Mouse (Mus musculus) ES-Bruce4 (cell line): ENCODE data around the gene Uvssa. TPM values are rescaled to one million over a fixed set of nuclear protein-coding genes. Genes with fewer than 3 reads are reported as not detected.
"Not testable (repeated sequence)": the region's sequence is repeated elsewhere in the genome, so short reads cannot be mapped to it uniquely, and the experiment has no call there.

Experiments used
- H3K27ac ChIP-seq: 2 replicates; pipeline ENCODE4 v1.5.1; 2012; ENCODE audit warnings: low read length, inconsistent platforms; ENCODE audit not compliant: insufficient read depth
- H3K27me3 ChIP-seq: 2 replicates; pipeline ENCODE4 v1.6.1; 2012; ENCODE audit warnings: mild to moderate bottlenecking, low read length, inconsistent platforms; ENCODE audit not compliant: control insufficient read depth, poor library complexity, insufficient read depth, severe bottlenecking
- H3K36me3 ChIP-seq: 2 replicates; pipeline ENCODE4 v1.6.1; 2012; ENCODE audit warnings: inconsistent platforms, mild to moderate bottlenecking, low read length, moderate library complexity; ENCODE audit not compliant: control insufficient read depth, poor library complexity, insufficient read depth, severe bottlenecking
- H3K4me1 ChIP-seq: one replicate; pipeline ENCODE4 v1.8.1; 2011; ENCODE audit warnings: low read length; ENCODE audit not compliant: control insufficient read depth, insufficient read depth
- H3K4me3 ChIP-seq: 2 replicates; pipeline ENCODE4 v1.5.1; 2011; ENCODE audit warnings: low read depth, mild to moderate bottlenecking, low read length
- H3K9ac ChIP-seq: 2 replicates; pipeline ENCODE4 v1.6.1; 2012; ENCODE audit warnings: low read depth, mild to moderate bottlenecking, inconsistent platforms; ENCODE audit not compliant: poor library complexity, severe bottlenecking
- H3K9me3 ChIP-seq: replicated peaks from 2 replicates; pipeline ENCODE4 v1.6.1; 2012; ENCODE audit warnings: mild to moderate bottlenecking, low read length, inconsistent platforms; ENCODE audit not compliant: control insufficient read depth, poor library complexity, insufficient read depth, severe bottlenecking
- CTCF ChIP-seq: IDR thresholded peaks from one replicate; pipeline ENCODE4 v1.8.1; 2011; ENCODE audit warnings: low read depth, low read length
- EP300 ChIP-seq: IDR thresholded peaks from 2 replicates; pipeline ENCODE4 v1.6.1; 2011; ENCODE audit warnings: low read depth, low read length; ENCODE audit not compliant: insufficient read depth
- POLR2A ChIP-seq: IDR thresholded peaks from one replicate; pipeline ENCODE4 v1.8.1; 2011; ENCODE audit warnings: low read length; ENCODE audit not compliant: insufficient read depth
- polyA plus RNA-seq: library from polyadenylated mRNA; stranded (reverse); fragments of >200 nt; gene quantifications from 2 replicates; pipeline ENCODE4 v1.2.4, GENCODE M21; 2011; ENCODE audit warnings: low read depth; ENCODE audit not compliant: missing spikeins, insufficient read depth, insufficient read length

Gene Uvssa
- polyA plus RNA-seq, 1 experiment: 6.9 TPM

DNA sequence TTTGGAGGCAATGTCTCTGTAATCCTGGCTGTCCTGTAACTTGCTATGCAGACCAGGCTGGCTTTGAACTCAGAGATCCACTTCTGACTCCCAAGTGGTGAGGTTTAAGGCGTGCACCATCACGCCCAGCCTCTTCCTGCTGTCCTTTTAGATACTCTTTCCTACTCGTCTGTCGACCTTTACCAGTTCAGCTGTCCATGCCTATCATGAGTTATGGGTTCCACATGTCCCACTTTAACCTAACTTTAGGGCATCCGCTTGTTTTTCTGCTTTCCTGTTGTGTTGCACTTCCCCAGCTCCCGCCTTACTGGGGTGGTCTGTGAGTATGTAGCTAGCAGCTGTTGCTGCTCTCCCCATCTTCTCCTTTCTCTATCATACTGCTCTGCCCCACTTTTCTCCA lies 37.2 kb upstream of the Uvssa start:
- TF ChIP-seq POLR2A: no peak
- no peak for TF ChIP-seq CTCF
- Histone ChIP-seq H3K9ac (no peak overlapping the region), H3K27me3 (no peaks in the 10 kb centered on the region), H3K36me3 (peaks cover 3% of the 10 kb centered on the region), H3K27ac (no peak overlapping the region), H3K9me3 (no peaks in the 10 kb centered on the region), H3K4me3 (no peak overlapping the region), H3K4me1 (no peaks in the 10 kb centered on the region)

DNA sequence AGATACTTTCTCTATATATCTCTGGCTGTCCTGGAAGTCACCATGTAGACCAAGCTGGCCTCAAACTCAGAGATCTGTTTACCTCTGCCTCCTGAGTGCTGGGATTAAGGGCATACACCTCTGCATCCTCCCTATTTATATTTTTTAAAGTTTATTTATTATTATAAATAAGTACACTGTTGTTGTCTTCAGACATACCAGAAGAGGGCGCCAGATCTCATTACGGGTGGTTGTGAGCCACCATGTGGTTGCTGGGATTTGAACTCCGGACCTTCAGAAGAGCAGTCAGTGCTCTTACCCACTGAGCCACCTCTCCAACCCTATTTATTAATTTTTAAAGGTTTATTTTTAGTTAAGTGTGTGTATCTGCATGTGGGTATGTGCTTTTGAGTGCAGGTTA lies 36.1 kb upstream of the Uvssa start:
- not testable (repeated sequence) for H3K4me1 ChIP-seq, H3K9me3 ChIP-seq, H3K4me3 ChIP-seq, H3K27ac ChIP-seq, H3K27me3 ChIP-seq, H3K36me3 ChIP-seq, H3K9ac ChIP-seq

DNA sequence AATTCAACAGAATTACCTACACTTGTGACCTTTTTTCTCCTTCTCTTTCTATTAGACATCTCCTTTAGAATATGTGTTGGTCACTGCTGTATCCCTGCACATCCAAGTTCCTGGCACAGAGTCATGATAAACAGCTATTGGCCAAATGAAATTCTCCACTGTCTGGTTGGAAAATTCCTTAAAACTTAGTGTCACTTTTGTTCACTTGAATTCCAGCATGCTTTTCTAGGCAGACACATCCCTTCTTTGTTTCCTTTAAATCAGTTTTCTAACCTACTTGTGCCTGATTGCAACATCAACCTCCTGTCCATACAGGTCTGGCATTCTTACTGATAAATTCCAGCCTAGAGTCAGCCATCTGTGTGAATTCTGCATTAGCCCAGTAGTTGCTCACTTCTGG lies 35.5 kb upstream of the Uvssa start:
- H3K4me3 ChIP-seq: no peak overlapping the region
- H3K9ac ChIP-seq: no peak overlapping the region
- peaks cover 3% of the 10 kb centered on the region for H3K36me3 ChIP-seq
- TF ChIP-seq CTCF: no peak
- no peak for TF ChIP-seq POLR2A
- no peak for TF ChIP-seq EP300
- no peaks in the 10 kb centered on the region for H3K9me3 ChIP-seq
- no peak overlapping the region for H3K27ac ChIP-seq
- no peaks in the 10 kb centered on the region for H3K27me3 ChIP-seq
- H3K4me1 ChIP-seq: no peaks in the 10 kb centered on the region

DNA sequence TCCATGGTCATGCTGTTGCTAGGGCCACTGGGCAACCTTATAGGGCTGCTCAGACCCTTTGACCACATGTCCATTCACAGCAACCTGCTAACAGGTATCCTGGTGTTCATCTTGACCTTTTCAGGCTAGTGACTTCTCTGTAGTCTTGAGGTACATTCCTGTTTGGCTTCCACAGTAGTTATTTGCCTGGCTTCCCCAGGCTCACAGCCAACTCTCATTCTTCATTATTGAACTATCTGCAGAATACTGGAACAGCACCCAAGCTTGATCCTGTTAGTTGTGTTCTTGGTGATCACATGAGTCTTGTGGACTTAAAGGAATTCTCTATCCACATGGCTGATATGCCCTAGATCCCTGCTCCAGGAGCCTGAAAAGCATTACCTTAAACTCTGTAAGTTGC lies 34.8 kb upstream of the Uvssa start:
- TF ChIP-seq EP300 (no peak), CTCF (no peak), POLR2A (no peak)
- H3K36me3 ChIP-seq: peaks cover 3% of the 10 kb centered on the region
- no peaks in the 10 kb centered on the region for H3K4me1 ChIP-seq
- H3K9ac ChIP-seq: no peak overlapping the region
- H3K27ac ChIP-seq: no peak overlapping the region
- H3K9me3 ChIP-seq: no peaks in the 10 kb centered on the region
- no peaks in the 10 kb centered on the region for H3K27me3 ChIP-seq
- H3K4me3 ChIP-seq: no peak overlapping the region

DNA sequence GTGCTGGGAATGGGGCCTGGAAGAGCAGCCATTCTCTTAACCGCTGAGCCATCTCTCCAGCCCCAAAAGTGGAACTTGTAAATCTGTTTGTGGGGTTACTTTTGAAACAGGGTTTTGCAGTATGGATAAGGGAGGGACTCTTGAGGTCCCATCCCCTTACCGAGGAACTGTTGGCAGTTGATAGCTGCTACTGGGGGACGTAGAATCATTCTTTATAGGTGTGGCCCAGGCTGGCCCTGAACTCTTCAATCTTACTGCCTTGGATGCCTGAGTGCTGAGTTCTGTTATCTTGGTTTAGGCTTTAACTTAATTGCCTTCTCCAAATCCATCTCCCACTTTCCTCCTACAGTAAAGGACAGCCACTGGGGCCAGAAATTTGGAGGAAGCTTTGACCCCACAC lies 34.3 kb upstream of the Uvssa start:
- peaks cover 3% of the 10 kb centered on the region for H3K36me3 ChIP-seq
- no peaks in the 10 kb centered on the region for H3K27me3 ChIP-seq
- H3K9ac ChIP-seq: no peak overlapping the region
- H3K9me3 ChIP-seq: no peaks in the 10 kb centered on the region
- TF ChIP-seq EP300 (no peak), POLR2A (no peak), CTCF (no peak)
- no peak overlapping the region for H3K4me3 ChIP-seq
- H3K27ac ChIP-seq: no peak overlapping the region
- H3K4me1 ChIP-seq: no peaks in the 10 kb centered on the region

DNA sequence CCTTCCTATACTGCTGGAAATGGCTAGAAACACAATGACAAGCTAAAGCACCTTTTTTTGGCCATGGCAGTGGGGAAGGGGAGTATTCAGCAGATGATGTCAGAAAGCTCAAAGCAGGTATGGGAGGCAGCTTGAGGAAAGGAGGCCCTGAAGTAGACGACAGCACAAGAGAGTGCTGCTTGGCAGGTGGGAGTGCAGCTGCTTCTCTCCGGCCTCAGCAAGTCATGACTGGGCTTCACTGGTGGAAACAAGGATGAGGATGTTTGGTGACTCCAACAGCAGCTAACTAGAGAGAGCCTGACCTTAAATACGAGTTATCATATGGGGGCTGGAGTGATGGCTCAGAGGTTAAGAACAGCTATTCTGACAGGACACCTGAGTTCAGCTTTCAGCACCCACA lies 30.7 kb upstream of the Uvssa start:
- no peak for TF ChIP-seq CTCF
- no peak for TF ChIP-seq POLR2A
- TF ChIP-seq EP300: no peak
- H3K9me3 ChIP-seq: no peaks in the 10 kb centered on the region
- H3K27ac ChIP-seq: no peak overlapping the region
- H3K4me1 ChIP-seq: no peaks in the 10 kb centered on the region
- H3K27me3 ChIP-seq: no peaks in the 10 kb centered on the region
- H3K36me3 ChIP-seq: 0 out of 2 replicates have a peak, but pooled peaks cover 3% of the 10 kb centered on the region
- H3K9ac ChIP-seq: no peak overlapping the region
- H3K4me3 ChIP-seq: no peak overlapping the region
